Mouse (Mus musculus): ENCODE results near the gene Frmd8.

DNA sequence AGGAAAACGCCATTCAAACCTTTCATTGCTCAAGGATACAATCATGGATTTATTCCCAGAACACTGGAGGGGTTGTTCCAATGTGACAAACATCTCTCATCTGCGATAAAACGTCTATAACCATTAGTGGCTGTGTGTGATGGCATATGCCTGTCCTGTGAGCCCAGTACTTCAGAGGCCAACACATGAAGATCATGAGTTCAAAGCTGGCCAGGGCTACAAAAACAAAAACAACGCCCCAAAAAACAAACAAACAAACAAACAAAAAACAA, 48.4 kb downstream of the Frmd8 start:
- no peak for TF ChIP-seq POLR2A (IDR thresholded peaks at IDR 0.05; ENCODE audit: control insufficient read depth, low read depth, low read length)
- TF ChIP-seq CTCF (IDR thresholded peaks at IDR 0.05; ENCODE audit: control insufficient read depth, insufficient read depth, insufficient replicate concordance, low read depth, low read length), result no peak

Measured in testis, adult 2 months (tissue).